Mouse (Mus musculus) neural tube, embryonic 14.5 days (tissue): ENCODE measurements around the gene Cpped1. TPM values are rescaled to one million over a fixed set of nuclear protein-coding genes. Genes with fewer than 3 reads are reported as not detected.

Experiments
- ATAC-seq: fragments of 200-750 bp; cut with Nextera tagmentation; 2 replicates; pipeline ENCODE4 v1.8.0; 2017; ENCODE audit warnings: low read depth, mild to moderate bottlenecking, moderate TSS enrichment, moderate library complexity
- H3K27ac ChIP-seq: fragments of 300-500 bp; sonication (generic); 2 replicates; pipeline ENCODE4 v1.5.1; 2014; ENCODE audit warnings: low read depth, mild to moderate bottlenecking, control low read depth, low read length, moderate library complexity, mixed read lengths
- H3K27me3 ChIP-seq: fragments of 300-500 bp; sonication (generic); 2 replicates; pipeline ENCODE4 v1.6.1; 2014; ENCODE audit warnings: low read length; ENCODE audit not compliant: control insufficient read depth, insufficient read depth
- H3K36me3 ChIP-seq: fragments of 300-500 bp; sonication (generic); 2 replicates; pipeline ENCODE4 v1.6.1; 2014; ENCODE audit warnings: low read length, mixed read lengths; ENCODE audit not compliant: control insufficient read depth, insufficient read depth
- H3K4me1 ChIP-seq: fragments of 300-500 bp; sonication (generic); 2 replicates; pipeline ENCODE4 v1.6.1; 2014; ENCODE audit warnings: low read length; ENCODE audit not compliant: control insufficient read depth, insufficient read depth
- H3K4me2 ChIP-seq: fragments of 300-500 bp; sonication (generic); 2 replicates; pipeline ENCODE4 v1.6.1; 2014; ENCODE audit warnings: mild to moderate bottlenecking, low read depth, low read length, control low read depth
- H3K4me3 ChIP-seq: fragments of 300-500 bp; sonication (generic); 2 replicates; pipeline ENCODE4 v1.5.1; 2014; ENCODE audit warnings: low read depth, low read length, control low read depth, mixed read lengths
- H3K9ac ChIP-seq: fragments of 300-500 bp; sonication (generic); replicated peaks from 2 replicates; pipeline ENCODE4 v1.6.1; 2014; ENCODE audit warnings: low read depth, mild to moderate bottlenecking, control low read depth, low read length, mixed read lengths
- H3K9me3 ChIP-seq: fragments of 300-500 bp; sonication (generic); 2 replicates; pipeline ENCODE4 v1.6.1; 2016; ENCODE audit warnings: low read length; ENCODE audit not compliant: control insufficient read depth
- WGBS: fragments of 180-500 bp; shearing (Covaris S2); extraction: QIAGEN DNeasy Blood & Tissue Kit; methylation state at CpG from one replicate; pipeline ENCODE4 v1.1.7; 2014; 5-methylcytosine and 5-hydroxymethylcytosine counted together
- polyA plus RNA-seq: library from polyadenylated mRNA; unstranded; fragments of >200 nt; fragmentation: Nextera tagmentation; extraction: Ambion mirVana; gene quantifications from 2 replicates; pipeline ENCODE4 v1.2.1, GENCODE M21; 2014

Cpped1 gene
- polyA plus RNA-seq, 1 experiment from 2014 or later: 18.9 TPM

DNA sequence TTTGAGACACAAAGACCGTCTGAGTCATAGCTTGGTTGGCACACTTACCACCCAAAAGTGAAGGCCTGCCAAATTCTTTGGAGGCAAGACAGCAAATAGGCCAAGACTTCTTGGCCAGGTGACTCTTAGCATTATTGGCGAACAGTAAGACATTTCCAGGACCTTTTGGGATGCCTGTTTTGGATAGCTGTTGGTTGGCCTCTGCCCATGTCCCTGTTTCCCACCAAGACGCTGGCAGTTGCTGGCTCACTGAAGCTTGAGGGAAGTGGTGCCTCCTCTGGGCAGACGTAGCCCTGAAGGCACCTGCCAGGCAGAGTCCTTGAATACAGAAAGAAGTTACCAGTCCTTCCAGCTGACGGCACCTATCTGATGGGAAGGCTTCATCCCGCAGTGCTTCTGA, 8.9 kb downstream of the Cpped1 start:
- no peak overlapping the region for H3K4me2 ChIP-seq
- no peaks in the 10 kb centered on the region for H3K9me3 ChIP-seq

DNA sequence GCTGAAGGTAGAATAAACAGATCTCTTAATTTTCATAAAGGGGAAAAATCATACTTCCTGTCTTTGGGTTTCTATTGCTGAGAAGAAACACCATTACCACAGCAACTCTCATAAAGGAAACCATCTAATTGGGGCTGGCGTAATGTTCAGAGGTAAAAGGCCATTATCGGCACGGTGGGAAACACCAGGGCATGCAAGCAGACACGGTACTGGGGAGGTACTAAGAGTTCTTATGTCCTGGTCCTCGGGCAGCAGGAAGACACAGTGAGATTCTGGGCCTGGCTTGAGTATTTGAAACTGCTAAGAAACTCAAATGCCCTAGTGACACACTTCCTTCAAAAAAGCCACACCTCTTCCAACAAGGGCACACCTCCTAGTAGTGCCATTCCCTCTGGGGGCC, 12.8 kb downstream of the Cpped1 start:
- 70% methylated on average over 5 of the region's 5 CpGs for WGBS
- Histone ChIP-seq H3K36me3 (no peaks in the 10 kb centered on the region), H3K4me2 (no peak overlapping the region), H3K4me1 (no peaks in the 10 kb centered on the region), H3K27ac (no peak overlapping the region), H3K9ac (no peak overlapping the region), H3K4me3 (no peak overlapping the region), H3K9me3 (no peaks in the 10 kb centered on the region), H3K27me3 (no peaks in the 10 kb centered on the region)
- no peak for ATAC-seq

More for the DNA sequence above, 8.9 kb downstream of the Cpped1 start:
- no peak for ATAC-seq
- H3K9ac ChIP-seq: no peak overlapping the region
- H3K36me3 ChIP-seq: no peaks in the 10 kb centered on the region
- WGBS: 93% methylated on average over 6 of the region's 6 CpGs
- H3K27me3 ChIP-seq: no peaks in the 10 kb centered on the region
- no peak overlapping the region for H3K4me3 ChIP-seq
- no peaks in the 10 kb centered on the region for H3K4me1 ChIP-seq
- H3K27ac ChIP-seq: no peak overlapping the region

DNA sequence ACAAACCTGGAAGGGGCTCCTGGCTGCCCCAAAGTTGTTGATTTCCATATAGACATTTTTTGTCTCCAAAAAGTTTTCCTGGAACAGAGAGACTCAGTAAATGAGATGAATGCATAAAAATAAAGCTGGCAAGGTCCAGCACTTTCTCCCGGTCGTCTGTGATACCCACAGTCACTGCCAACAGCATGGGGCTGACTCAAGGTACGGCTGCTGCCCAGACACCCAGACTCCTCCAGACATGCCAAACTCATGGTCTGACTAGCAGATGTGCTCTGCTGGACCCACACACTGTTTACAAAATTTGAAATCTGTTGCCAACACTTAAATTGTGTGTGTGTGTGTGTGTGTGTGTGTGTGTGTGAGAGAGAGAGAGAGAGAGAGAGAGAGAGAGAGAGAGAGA, 14.4 kb downstream of the Cpped1 start:
- H3K36me3 ChIP-seq: no peaks in the 10 kb centered on the region
- 81% methylated on average over 3 of the region's 3 CpGs for WGBS
- no peak for ATAC-seq

DNA sequence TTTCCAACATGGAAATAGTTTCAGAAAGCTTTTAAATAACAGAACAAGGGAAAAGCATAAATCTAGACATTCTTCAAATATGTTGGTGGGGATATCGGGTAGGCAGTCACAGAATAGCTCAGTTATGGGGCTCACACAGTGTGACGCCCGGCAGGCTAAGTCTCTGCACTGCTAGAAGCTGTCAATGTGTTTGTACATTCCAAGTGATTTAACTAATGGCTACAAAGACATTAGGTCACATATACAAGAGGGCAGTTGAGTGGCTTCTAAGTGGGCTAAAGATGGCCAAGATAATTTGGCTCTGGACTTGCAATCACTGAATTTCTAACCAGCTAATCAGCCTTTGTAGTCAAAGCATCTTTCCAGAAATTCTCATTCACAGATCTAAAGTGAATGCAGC, 19.1 kb downstream of the Cpped1 start:
- Histone ChIP-seq H3K9ac (no peak overlapping the region), H3K36me3 (no peaks in the 10 kb centered on the region), H3K9me3 (no peaks in the 10 kb centered on the region), H3K4me2 (no peak overlapping the region), H3K4me3 (no peak overlapping the region), H3K27me3 (no peaks in the 10 kb centered on the region), H3K27ac (no peak overlapping the region), H3K4me1 (no peaks in the 10 kb centered on the region)
- WGBS: 51% methylated on average over 3 of the region's 3 CpGs
- ATAC-seq: no peak

More for the DNA sequence above, 14.4 kb downstream of the Cpped1 start:
- H3K4me1 ChIP-seq: no peaks in the 10 kb centered on the region
- no peak overlapping the region for H3K4me2 ChIP-seq
- no peak overlapping the region for H3K9ac ChIP-seq
- no peak overlapping the region for H3K27ac ChIP-seq
- no peaks in the 10 kb centered on the region for H3K27me3 ChIP-seq
- no peak overlapping the region for H3K4me3 ChIP-seq
- no peaks in the 10 kb centered on the region for H3K9me3 ChIP-seq

DNA sequence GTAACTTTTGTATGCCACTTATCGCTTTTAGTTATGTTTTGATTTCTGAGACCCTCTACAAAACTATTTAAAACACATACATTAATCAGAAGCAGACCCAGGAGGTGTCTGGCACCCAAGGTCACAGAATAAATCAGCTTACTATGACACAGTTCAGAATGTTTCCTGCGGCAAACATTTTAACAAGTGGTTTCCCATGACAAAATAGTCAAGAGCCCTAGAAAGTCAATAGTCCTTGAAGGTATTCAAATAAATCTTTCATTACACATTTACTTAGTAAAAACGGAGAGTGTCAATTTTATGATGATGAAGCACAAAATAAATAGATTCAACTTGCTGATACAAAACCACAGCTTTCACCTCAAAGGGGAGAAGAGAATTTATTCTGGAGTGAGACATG, 19.5 kb downstream of the Cpped1 start:
- Histone ChIP-seq H3K27ac (no peak overlapping the region), H3K4me1 (no peaks in the 10 kb centered on the region), H3K9ac (no peak overlapping the region), H3K9me3 (no peaks in the 10 kb centered on the region), H3K4me2 (no peak overlapping the region), H3K4me3 (no peak overlapping the region), H3K36me3 (no peaks in the 10 kb centered on the region), H3K27me3 (no peaks in the 10 kb centered on the region)
- no peak for ATAC-seq
- 64% methylated on average over 3 of the region's 3 CpGs for WGBS

DNA sequence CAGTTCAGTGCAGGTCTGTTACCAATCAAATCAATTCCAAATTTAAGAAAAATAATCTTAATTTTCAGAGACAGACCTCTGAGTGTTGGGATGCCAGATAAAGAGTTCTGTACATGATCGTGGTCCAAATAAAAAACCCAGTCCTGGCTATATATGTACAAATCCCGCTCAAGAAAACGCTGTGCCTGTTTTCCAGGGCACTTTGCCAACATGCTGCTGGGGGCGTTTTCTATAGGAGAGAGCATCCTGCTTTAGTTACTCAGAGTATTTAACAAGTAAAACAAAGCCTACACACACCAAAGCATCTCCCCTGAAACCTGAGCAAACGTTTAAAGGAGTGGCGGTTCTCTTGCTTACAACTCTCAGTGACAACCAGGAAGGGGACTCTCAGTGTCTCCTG, 27.4 kb downstream of the Cpped1 start:
- Histone ChIP-seq H3K27ac (no peak overlapping the region), H3K27me3 (no peaks in the 10 kb centered on the region), H3K9ac (no peak overlapping the region), H3K4me2 (no peak overlapping the region), H3K4me3 (no peak overlapping the region), H3K4me1 (no peaks in the 10 kb centered on the region), H3K36me3 (no peaks in the 10 kb centered on the region), H3K9me3 (no peaks in the 10 kb centered on the region)
- ATAC-seq: no peak
- WGBS: 66% methylated on average over 6 of the region's 6 CpGs

DNA sequence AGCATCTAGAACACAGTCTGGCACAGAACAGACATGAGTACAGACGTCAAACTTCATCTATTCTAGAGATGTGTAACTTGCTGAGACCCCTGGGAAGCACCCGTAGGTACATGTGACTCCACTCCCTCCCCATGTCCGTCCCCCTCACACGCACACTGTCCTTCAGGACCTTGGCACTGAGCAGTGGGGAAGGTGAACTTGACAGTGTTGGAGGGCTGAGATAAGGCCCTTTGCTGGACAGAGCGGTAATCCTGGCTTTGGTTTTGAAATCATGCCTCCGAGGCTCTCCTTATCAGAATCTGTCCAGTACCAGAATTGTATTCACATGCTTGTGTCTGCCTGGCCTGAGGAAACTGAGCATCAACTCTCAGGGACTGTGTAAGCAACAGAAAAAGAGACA, 28.8 kb downstream of the Cpped1 start:
- H3K4me2 ChIP-seq: no peak overlapping the region
- ATAC-seq: no peak
- no peak overlapping the region for H3K27ac ChIP-seq
- H3K4me1 ChIP-seq: no peaks in the 10 kb centered on the region
- 92% methylated on average over 6 of the region's 6 CpGs for WGBS
- no peaks in the 10 kb centered on the region for H3K9me3 ChIP-seq
- H3K9ac ChIP-seq: no peak overlapping the region
- H3K36me3 ChIP-seq: no peaks in the 10 kb centered on the region
- no peak overlapping the region for H3K4me3 ChIP-seq
- H3K27me3 ChIP-seq: no peaks in the 10 kb centered on the region

DNA sequence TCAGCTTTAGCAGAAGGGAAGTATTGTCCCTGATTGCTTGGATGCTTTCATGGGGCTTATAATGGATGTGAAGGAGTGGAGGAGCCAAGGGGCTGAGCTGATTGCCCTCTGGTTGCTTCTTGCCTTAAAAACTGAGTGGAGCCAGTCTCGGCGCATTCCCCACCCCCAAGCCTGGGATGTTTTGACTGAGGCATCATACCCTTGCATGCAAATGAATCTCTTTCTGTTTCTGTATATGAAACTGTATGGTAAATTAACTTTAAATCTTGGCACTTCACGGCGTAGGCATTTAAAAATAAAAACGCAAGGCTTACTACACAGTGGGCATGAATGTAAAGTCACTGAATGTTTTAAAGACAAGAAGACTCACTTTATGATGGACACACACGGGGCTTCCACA, 30.0 kb downstream of the Cpped1 start:
- Histone ChIP-seq H3K4me3 (no peak overlapping the region), H3K27ac (no peak overlapping the region), H3K36me3 (no peaks in the 10 kb centered on the region), H3K9me3 (no peaks in the 10 kb centered on the region), H3K9ac (no peak overlapping the region), H3K27me3 (no peaks in the 10 kb centered on the region), H3K4me1 (no peaks in the 10 kb centered on the region), H3K4me2 (no peak overlapping the region)
- 79% methylated on average over 6 of the region's 6 CpGs for WGBS
- ATAC-seq: no peak

DNA sequence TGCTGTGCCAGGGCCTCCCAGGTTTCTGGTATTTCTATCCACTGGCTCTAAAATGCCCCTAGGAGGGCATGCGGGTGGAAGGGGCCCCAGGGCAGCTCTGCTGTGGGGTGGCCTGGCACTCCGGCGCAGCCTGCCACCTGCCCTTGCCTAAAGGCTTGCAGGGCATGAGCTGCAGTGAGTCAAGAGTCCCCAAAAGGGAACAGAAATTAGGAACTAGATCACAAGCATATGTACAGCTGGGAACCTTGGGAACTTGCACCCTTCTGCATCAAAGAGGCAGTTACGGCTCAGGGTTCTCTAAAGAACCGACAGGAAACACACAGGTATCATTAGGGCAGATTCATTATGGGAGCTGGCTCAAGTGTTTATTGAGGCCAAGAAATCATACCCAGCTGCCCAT, 34.0 kb downstream of the Cpped1 start:
- Histone ChIP-seq H3K27me3 (no peaks in the 10 kb centered on the region), H3K4me1 (no peaks in the 10 kb centered on the region), H3K9me3 (no peaks in the 10 kb centered on the region), H3K4me3 (no peak overlapping the region), H3K4me2 (no peak overlapping the region), H3K27ac (no peak overlapping the region), H3K9ac (no peak overlapping the region), H3K36me3 (no peaks in the 10 kb centered on the region)
- no peak for ATAC-seq
- WGBS: 84% methylated on average over 5 of the region's 5 CpGs

DNA sequence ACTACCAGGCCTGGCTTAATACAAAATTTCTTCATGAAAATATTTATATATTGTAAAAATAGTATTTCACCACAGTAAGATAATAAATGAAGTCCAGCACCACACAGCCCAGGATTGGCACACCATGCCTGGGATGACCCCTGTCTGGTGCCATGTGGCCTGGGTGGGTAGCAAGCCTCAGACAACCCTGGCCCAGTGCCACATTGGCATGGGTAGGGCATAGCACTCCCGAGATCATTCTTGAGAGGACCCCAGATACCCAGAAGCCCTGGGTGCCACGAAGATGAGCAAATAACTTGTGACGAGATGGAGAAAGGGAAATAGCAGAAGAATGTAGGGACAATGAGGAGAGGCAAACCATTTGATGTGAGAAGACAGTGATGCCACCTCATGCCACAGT, 36.0 kb downstream of the Cpped1 start:
- Histone ChIP-seq H3K36me3 (no peaks in the 10 kb centered on the region), H3K4me3 (no peak overlapping the region), H3K4me2 (no peak overlapping the region), H3K9me3 (no peaks in the 10 kb centered on the region), H3K27me3 (no peaks in the 10 kb centered on the region), H3K9ac (no peak overlapping the region), H3K27ac (no peak overlapping the region), H3K4me1 (no peaks in the 10 kb centered on the region)
- ATAC-seq: no peak
- 76% methylated on average over 3 of the region's 3 CpGs for WGBS
